Mouse (Mus musculus): ENCODE data around the gene Scly. TPM values are rescaled to one million over a fixed set of nuclear protein-coding genes. Genes with fewer than 3 reads are reported as not detected.

Scly gene
- 10 to 100 TPM in 1 of 2 experiments, 1 to 10 TPM in 1; 9.4 to 12.1 TPM for total RNA-seq (2021)
- long read RNA-seq, experiment 1, partial matches to known transcripts: 0 of 2 reads
- long read RNA-seq, experiment 1, other reads (novel, unspliced or antisense): 0 of 2 reads
- long read RNA-seq, experiment 2, partial matches to known transcripts: 0 of 4 reads
- long read RNA-seq, experiment 2, other reads (novel, unspliced or antisense): 2 of 4 reads

DNA sequence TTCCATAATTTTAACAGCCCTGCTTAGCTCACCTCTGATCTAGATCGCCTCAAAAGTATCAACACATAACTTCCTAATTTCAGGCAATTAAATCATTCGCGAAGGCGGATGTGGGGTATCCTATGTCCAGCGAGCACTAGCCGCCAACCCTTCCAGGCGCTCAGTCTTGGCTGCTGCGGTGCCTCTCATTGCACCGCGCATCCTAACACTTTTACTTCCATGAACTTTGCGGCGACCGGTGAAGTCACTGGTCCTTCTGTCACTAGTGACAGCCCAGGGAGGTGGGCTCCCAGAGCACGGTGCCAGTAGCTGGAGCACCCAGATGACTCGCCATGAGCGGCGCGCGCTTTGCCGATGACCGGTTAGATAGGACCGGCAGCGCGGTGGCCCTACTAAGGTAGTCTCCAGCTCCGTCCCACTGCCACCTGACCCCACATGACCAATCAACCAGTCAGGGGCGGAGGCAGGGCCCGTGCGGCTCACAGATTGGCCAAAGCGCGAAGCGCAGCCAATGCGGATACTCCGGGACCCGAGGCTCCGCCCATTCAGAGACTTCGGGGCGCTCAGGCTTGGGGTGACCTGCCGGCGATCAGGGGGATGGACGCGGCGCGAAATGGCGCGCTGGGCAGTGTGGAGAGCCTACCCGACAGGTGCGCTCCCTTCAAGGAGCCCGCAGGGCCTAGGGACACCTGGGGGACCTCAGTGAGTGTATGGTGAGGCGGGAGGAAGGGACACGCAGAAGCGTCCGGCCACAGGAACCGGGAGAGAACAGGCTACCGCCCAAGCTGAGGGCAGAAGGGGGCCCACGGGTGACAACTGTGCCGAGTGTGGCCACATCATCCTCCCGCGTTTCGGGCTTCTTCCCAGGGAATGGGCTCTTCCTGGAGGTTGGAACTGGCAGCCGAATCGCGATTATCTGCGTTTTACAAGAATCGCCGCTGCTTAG is at the start of gene Scly:
Scly (plus strand) TSS at position 540 of the 946 bp plus-strand sequence.
- DNase-seq: peak; percentile 90 to 93
- intact Hi-C loops (cut with DNase I): no loop called here

- no peak for DNase-seq
- intact Hi-C loops (cut with DNase I): loop anchor here (5.0 kb wide), 1 partner anchor 277 kb away; no protein-coding TSS in a partner anchor
Measured at GRCm38 (mm10) chr1:91248970-91249369, 49.2 kb upstream of the Scly start.

GRCm38 (mm10) chr1:91249564-91250414 is 48.3 kb upstream of the Scly start, which contains the start of gene Ube2f:
Ube2f (plus strand) TSS chr1:91250304.
- DNase-seq: peak; percentile 81 to 88
- intact Hi-C loops (cut with DNase I): loop anchor here (5.0 kb wide), 1 partner anchor 277 kb away; no protein-coding TSS in a partner anchor

DNA sequence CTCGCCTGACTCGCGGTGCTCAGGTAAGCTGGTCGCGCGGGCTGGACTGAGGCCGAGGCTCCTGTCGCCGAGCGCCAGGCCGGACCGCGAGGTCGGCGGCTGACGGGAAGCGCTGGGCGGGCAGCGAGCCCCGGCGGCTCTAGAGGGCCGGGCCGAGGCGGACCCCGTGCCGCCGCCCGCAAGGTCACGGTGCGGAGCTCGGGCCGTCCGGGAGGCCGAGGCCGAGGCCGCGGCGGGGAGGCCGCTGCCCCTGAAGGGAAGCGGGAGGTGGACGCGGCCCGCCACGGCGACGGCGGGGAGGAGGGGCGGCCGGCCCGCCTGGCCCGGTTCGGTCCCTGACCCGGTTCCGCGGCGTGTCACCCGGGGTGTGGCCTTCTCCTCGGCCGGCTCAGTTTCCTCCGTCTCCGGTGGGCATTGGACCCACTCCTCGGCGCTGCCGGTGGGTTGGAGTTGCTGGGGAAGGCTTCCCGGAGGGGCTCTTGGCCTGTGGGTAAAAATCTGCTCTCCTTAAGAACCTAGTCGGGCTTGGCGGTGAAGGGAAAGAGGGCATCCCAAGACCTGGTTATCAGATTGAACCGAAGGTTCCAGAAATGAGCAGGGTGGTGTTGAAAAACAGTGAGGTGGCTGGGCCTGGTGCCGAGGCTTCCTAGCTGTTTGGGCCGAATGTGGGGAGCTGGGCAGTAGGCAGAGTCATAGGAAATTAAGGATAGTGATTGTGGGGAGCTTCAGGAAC is 47.6 kb upstream of the Scly start:
- DNase-seq: peak in 1 of 2 experiments; percentile 27
- intact Hi-C loops (cut with DNase I): no loop called here

- intact Hi-C loops (cut with DNase I): no loop called here
Measured at GRCm38 (mm10) chr1:91251148-91251650, 46.9 kb upstream of the Scly start.

GRCm38 (mm10) chr1:91251927-91252326 is 46.2 kb upstream of the Scly start:
- intact Hi-C loops (cut with DNase I): no loop called here
- no peak for DNase-seq

More at GRCm38 (mm10) chr1:91251148-91251650, 46.9 kb upstream of the Scly start:
- no peak for DNase-seq

GRCm38 (mm10) chr1:91257918-91258317 is 40.2 kb upstream of the Scly start:
- intact Hi-C loops (cut with DNase I): no loop called here
- DNase-seq: no peak

GRCm38 (mm10) chr1:91259794-91260193 is 38.3 kb upstream of the Scly start:
- DNase-seq: no peak
- intact Hi-C loops (cut with DNase I): no loop called here

- intact Hi-C loops (cut with DNase I): no loop called here
- DNase-seq: no peak
Measured at GRCm38 (mm10) chr1:91262508-91262907, 35.6 kb upstream of the Scly start.

- intact Hi-C loops (cut with DNase I): no loop called here
- DNase-seq: no peak
Measured at GRCm38 (mm10) chr1:91272260-91272659, 25.9 kb upstream of the Scly start.

DNA sequence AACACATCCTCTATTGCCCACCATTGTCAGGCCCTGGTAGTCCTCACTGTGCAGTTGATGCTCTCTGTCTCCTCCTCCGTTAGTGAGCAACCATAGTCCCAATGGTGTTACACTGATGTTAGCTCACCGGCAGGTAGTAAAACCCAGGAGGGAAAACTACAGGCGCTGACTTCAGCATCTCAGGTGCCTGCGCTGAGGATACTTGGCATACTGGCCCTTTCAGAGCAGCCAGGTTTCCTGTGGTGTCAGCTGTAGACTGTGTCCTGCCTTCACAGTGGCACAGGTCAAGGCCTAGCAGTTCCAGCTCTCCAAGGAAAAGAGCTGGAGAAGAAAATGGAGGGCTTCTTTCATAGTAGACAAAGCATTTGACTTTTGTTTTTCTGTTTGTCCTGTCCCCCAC is 21.6 kb upstream of the Scly start:
- no peak for DNase-seq
- intact Hi-C loops (cut with DNase I): no loop called here

GRCm38 (mm10) chr1:91277480-91277879 is 20.7 kb upstream of the Scly start:
- DNase-seq: no peak
- intact Hi-C loops (cut with DNase I): no loop called here

DNA sequence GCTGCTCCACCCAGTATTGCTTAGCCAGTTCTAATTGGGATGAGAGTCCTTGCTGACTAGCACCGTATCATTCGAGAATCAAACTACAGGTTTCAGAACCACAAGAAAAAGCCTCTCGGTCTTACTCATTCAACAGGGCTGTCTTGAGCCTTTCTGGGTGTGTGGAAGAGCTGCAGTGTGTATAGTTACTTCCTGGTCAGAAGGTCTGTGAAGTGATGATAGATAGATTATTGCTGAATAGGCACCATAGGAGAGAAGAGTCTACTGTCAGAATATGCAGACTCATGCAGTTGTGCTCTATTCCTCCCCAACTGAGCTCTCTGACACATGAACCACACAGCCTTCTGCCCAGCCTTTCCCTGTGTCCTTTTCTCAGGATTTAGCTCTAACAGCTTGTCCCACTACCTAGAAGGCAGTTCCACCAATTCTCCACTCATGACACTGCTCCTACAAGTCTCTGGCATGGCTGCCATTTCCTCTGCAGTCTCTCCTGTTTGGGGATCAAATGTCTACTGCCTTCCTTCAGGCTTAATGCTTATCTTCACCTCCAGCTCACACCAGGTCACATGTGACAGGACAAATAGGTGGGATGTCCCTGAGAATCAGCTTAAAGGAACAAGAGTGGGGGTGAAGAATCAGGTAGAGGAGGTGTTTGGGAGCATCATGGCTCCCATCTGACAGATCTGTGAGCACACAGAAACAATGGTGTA is 19.6 kb upstream of the Scly start:
- DNase-seq: no peak

DNA sequence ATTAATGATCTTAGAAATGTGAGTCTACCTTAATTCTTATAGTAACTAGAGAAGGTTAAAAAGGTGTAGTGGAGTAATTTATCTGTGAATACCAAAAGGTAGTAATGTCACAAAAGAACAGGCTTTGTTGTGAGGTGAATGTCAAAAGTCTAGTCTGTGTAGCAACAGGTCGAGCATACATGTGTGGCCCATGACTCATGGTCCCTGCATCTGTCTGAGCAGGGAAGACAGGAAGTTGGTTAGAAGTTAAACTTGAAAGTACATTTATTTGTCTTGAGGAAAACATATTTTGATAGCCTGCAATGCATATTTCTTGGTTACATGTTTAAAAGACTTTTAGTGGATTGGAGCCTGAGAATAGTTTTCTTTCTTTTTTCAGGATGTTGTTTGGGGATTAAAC is 19.0 kb upstream of the Scly start:
- no peak for DNase-seq
- intact Hi-C loops (cut with DNase I): no loop called here

More for the DNA sequence above, 19.6 kb upstream of the Scly start:
- intact Hi-C loops (cut with DNase I): no loop called here

DNA sequence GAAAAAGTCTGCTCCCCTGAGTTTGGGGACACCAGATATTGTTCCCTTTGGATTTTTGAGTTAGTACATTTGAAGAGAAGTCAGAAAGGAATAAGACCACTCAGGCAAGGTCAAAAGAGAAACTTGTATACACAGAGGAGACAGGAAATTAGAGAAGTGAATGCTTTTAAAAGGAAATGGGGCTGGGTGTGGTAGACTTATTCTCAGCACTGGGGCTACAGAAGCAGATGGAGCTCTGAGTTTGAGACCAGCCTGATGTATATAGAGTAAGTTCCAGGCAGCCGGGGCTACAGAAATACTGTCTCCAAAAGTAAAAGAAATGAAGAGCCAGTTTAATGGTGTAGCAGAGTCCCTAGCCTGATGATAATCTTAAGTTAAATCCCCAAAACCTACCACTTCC is 15.6 kb upstream of the Scly start:
- intact Hi-C loops (cut with DNase I): no loop called here
- no peak for DNase-seq

GRCm38 (mm10) chr1:91289375-91289774 is 8.8 kb upstream of the Scly start:
- intact Hi-C loops (cut with DNase I): no loop called here
- DNase-seq: no peak

DNA sequence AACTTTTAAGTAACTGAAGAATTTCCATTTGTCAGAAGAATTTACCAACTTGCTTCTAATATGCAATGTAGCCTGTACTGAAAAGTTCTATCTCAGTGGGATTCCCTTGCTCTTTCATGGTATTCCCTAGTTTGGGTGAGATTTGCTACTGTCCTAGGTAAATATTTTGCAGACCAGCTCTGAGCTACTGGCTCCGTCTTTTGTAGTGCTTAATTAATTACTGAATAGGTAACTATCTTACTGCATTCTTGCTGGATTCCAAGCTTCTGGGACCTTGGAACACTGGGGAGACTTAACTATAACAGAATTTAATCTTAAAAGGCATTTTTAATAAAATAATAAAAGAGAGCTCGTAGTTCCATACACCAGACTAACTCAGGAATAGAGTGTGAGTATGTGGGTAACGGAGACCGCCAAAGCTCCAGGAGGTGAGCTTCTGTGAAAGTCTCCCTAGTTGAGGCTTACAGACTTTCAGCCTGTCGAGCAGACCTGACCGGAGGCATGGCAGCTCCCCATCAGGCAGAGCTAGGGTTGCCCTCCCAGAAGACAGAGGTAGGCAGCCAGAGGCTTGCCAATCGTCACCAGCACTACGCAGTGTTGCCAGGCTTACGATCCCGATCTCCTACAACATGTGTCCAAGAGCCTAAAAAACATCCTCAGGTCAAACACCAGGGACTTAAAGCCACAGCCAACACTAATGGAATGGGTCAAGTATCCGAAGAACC is 5.9 kb upstream of the Scly start:
- intact Hi-C loops (cut with DNase I): no loop called here
- no peak for DNase-seq

GRCm38 (mm10) chr1:91295544-91295943 is 2.6 kb upstream of the Scly start:
- DNase-seq: no peak
- intact Hi-C loops (cut with DNase I): no loop called here
